Mouse (Mus musculus) hindbrain, embryonic 13.5 days (tissue): ENCODE measurements at regions not wholly inside any gene's neighbourhood (a gene's known extent, or its start where the extent isn't known, plus 50 kb on each side); places are given as distances from the start of the nearest gene placed in this dataset.

Experiments
- ATAC-seq: fragments of 200-750 bp; cut with Nextera tagmentation; 2 replicates; pipeline ENCODE4 v1.8.0; 2017; ENCODE audit warnings: moderate TSS enrichment; ENCODE audit not compliant: low FRiP score
- H3K27ac ChIP-seq: fragments of 300-500 bp; sonication (generic); 2 replicates; pipeline ENCODE4 v1.5.1; 2015; ENCODE audit warnings: inconsistent platforms, mild to moderate bottlenecking, moderate library complexity
- H3K27me3 ChIP-seq: fragments of 300-500 bp; sonication (generic); 2 replicates; pipeline ENCODE4 v1.6.1; 2015; ENCODE audit warnings: mild to moderate bottlenecking, inconsistent platforms
- H3K36me3 ChIP-seq: fragments of 300-500 bp; sonication (generic); 2 replicates; pipeline ENCODE4 v1.6.1; 2015; ENCODE audit warnings: mild to moderate bottlenecking, inconsistent platforms
- H3K4me1 ChIP-seq: fragments of 300-500 bp; sonication (generic); replicated peaks from 2 replicates; pipeline ENCODE4 v1.6.1; 2015; ENCODE audit warnings: inconsistent platforms
- H3K4me2 ChIP-seq: fragments of 300-500 bp; sonication (generic); 2 replicates; pipeline ENCODE4 v1.6.1; 2015; ENCODE audit warnings: inconsistent platforms, mild to moderate bottlenecking, moderate library complexity
- H3K4me3 ChIP-seq: fragments of 300-500 bp; sonication (generic); 2 replicates; pipeline ENCODE4 v1.5.1; 2015; ENCODE audit warnings: mild to moderate bottlenecking, inconsistent platforms
- H3K9ac ChIP-seq: fragments of 300-500 bp; sonication (generic); 2 replicates; pipeline ENCODE4 v1.6.1; 2015; ENCODE audit warnings: mild to moderate bottlenecking, inconsistent platforms
- H3K9me3 ChIP-seq: fragments of 300-500 bp; sonication (generic); 2 replicates; pipeline ENCODE4 v1.6.1; 2016; ENCODE audit warnings: inconsistent platforms
- WGBS: fragments of 180-500 bp; shearing (Covaris S2); methylation state at CpG from one replicate; pipeline ENCODE4 v1.1.7; 2015; 5-methylcytosine and 5-hydroxymethylcytosine counted together

GRCm38 (mm10) chr16:7978466-7978865 lies 446.5 kb downstream of the Tmem114 start:
- no peaks in the 10 kb centered on the region for H3K36me3 ChIP-seq
- H3K4me3 ChIP-seq, result no peak overlapping the region
- no peak overlapping the region for H3K9ac ChIP-seq
- no peaks in the 10 kb centered on the region for H3K27me3 ChIP-seq
- H3K9me3 ChIP-seq, result no peaks in the 10 kb centered on the region
- H3K4me1 ChIP-seq, result peaks cover 11% of the 10 kb centered on the region
- ATAC-seq, result no peak
- 76% methylated on average over 6 of the region's 6 CpGs for WGBS
- H3K4me2 ChIP-seq, result no peak overlapping the region
- no peak overlapping the region for H3K27ac ChIP-seq

DNA sequence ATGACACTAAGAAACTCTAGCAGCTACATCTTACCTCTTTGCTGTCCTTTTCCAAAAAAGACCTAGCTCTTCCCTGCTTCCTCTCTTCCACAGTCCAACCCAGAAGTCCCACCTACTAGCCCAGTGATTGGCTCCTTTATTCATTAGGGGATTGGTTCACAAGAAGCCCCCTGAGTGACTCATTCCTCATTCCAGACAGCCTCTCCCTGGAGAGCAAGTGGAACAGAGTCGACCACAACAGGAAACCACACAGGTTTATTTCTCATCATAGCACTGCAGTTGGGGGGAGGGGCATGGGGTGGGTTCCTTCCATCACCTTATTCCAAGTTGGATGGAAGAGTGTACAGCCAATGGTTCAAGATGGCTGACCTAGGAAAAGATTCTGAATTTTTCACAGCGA lies 473.3 kb downstream of the Tmem114 start:
- Histone ChIP-seq H3K9ac (no peak overlapping the region), H3K27me3 (no peaks in the 10 kb centered on the region), H3K36me3 (no peaks in the 10 kb centered on the region), H3K4me3 (no peak overlapping the region), H3K4me1 (no peaks in the 10 kb centered on the region), H3K27ac (no peak overlapping the region), H3K4me2 (no peak overlapping the region), H3K9me3 (no peaks in the 10 kb centered on the region)
- 78% methylated on average over 2 of the region's 2 CpGs for WGBS
- ATAC-seq, result no peak

DNA sequence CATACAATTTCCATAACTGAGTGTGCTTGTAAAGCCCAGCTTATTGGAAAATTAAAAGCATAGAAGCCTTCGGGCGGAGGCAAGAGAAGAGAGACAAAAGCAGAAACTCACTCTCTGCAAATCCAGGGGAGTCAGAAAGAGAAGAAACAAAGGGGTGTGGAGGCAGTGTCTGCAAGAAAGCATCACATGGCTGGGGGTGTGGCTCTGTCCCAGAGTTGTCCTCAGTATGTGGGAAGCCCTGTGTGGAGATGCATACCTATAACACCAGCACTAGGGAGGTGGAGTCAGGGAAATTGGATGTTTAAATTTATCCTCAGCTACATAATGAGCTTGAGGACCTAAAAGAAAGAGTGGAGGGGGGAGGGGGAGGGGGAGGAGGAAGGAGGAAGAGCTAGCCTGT lies 482.6 kb downstream of the Tmem114 start:
- Histone ChIP-seq H3K27ac (no peak overlapping the region), H3K27me3 (peaks cover 3% of the 10 kb centered on the region; the same call in 1 of the 2 replicates), H3K4me3 (no peak overlapping the region), H3K4me1 (no peaks in the 10 kb centered on the region), H3K9ac (no peak overlapping the region), H3K36me3 (no peaks in the 10 kb centered on the region), H3K4me2 (no peak overlapping the region), H3K9me3 (no peaks in the 10 kb centered on the region)
- no peak for ATAC-seq
- 56% methylated on average over 2 of the region's 2 CpGs for WGBS

- Histone ChIP-seq H3K27ac (no peak overlapping the region), H3K9me3 (no peaks in the 10 kb centered on the region), H3K4me2 (no peak overlapping the region), H3K36me3 (no peaks in the 10 kb centered on the region), H3K9ac (no peak overlapping the region), H3K4me3 (no peak overlapping the region), H3K4me1 (no peaks in the 10 kb centered on the region; the same call in 1 of the 2 replicates), H3K27me3 (peaks cover 10% of the 10 kb centered on the region; the same call in 1 of the 2 replicates)
- WGBS, result 25% methylated on average over 5 of the region's 5 CpGs
- ATAC-seq, result 0 out of 2 replicates have a peak, but pooled peaks have one; percentile 39
Measured at GRCm38 (mm10) chr16:7937167-7937566, 487.8 kb downstream of the Tmem114 start.

GRCm38 (mm10) chr16:7932322-7932721 lies 492.6 kb downstream of the Tmem114 start:
- no peaks in the 10 kb centered on the region for H3K36me3 ChIP-seq
- no peaks in the 10 kb centered on the region for H3K9me3 ChIP-seq
- 59% methylated on average over 4 of the region's 4 CpGs for WGBS
- H3K27me3 ChIP-seq, result 0 out of 2 replicates have a peak, but pooled peaks cover 7% of the 10 kb centered on the region
- H3K9ac ChIP-seq, result no peak overlapping the region
- H3K4me1 ChIP-seq, result no peaks in the 10 kb centered on the region; the same call in 1 of the 2 replicates
- H3K4me3 ChIP-seq, result no peak overlapping the region
- H3K27ac ChIP-seq, result no peak overlapping the region
- ATAC-seq, result no peak
- H3K4me2 ChIP-seq, result no peak overlapping the region

DNA sequence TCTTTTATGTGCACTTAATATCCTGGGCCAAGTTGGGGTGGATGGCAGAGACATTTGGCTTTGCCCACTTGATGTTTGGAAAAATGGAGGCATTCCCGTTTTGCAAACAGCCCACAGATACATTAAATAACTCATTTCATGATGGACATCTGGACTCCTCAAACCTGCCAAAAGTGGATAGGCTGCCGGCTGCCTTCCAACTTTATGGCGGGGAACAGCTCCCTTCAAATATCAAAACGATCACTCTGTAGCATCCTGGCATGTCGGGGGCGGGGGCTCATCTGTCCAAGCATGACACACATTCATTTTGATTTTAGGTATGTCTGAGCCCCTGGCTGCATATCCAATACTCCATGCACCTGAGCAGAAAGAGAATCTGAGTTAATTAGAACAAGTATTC lies 493.3 kb downstream of the Tmem114 start:
- H3K27ac ChIP-seq, result no peak overlapping the region
- no peak overlapping the region for H3K4me2 ChIP-seq
- 0 out of 2 replicates have a peak, but pooled peaks cover 7% of the 10 kb centered on the region for H3K27me3 ChIP-seq
- no peak for ATAC-seq
- no peaks in the 10 kb centered on the region for H3K9me3 ChIP-seq
- H3K4me1 ChIP-seq, result no peaks in the 10 kb centered on the region
- H3K9ac ChIP-seq, result no peak overlapping the region
- H3K4me3 ChIP-seq, result no peak overlapping the region
- no peaks in the 10 kb centered on the region for H3K36me3 ChIP-seq
- 89% methylated on average over 6 of the region's 6 CpGs for WGBS

DNA sequence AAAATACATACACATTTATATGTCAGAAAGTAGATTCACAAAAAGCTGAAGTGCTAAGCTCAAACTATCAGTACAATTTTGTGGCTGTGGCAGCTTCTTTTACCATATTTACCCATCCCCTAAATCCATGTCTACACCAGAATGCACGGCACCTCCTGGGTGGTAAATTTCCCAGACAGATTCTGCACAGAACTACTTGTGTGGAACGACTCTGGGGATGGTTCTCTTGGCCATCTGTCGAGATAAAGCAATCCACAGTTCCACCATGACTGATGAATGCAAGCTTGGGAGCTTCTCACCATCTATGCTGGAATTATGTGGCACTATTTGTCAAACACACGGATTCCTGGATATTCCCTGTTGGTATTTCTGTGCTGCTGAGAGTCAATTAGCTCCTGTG lies 495.8 kb downstream of the Tmem114 start:
- no peaks in the 10 kb centered on the region for H3K4me1 ChIP-seq
- no peaks in the 10 kb centered on the region for H3K9me3 ChIP-seq
- no peak overlapping the region for H3K27ac ChIP-seq
- ATAC-seq, result no peak
- no peak overlapping the region for H3K9ac ChIP-seq
- H3K4me3 ChIP-seq, result no peak overlapping the region
- 0 out of 2 replicates have a peak, but pooled peaks cover 4% of the 10 kb centered on the region for H3K27me3 ChIP-seq
- no peak overlapping the region for H3K4me2 ChIP-seq
- no peaks in the 10 kb centered on the region for H3K36me3 ChIP-seq
- 70% methylated on average over 4 of the region's 4 CpGs for WGBS

DNA sequence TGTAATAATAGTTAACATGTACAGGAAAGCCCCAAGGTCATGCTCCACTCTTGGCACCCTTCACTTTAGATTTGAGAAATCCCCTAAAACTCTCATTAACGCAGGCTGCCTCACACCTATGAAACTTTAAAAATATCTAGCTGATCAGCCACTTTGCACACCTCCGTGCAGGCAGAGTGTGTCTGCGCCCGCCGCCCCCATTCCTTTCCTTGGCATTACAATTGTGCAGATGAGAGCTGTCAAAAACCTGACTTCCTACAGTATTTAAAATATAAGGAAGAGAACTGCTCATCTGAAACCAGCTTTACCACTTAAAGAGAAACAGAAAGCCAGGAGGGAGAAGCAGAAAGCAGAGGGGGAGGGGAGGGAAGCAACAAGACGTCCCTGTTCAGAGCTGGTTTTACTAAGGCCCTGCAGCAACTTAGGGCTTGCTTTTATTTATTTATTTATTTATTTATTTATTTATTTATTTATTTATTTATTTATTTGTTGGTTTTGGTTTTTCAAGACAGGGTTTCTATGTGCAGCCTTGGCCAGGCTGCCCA lies 496.5 kb downstream of the Tmem114 start:
- no peak overlapping the region for H3K4me3 ChIP-seq
- no peak for ATAC-seq

GRCm38 (mm10) chr16:7927756-7928155 lies 497.2 kb downstream of the Tmem114 start:
- H3K9me3 ChIP-seq, result no peaks in the 10 kb centered on the region
- H3K4me1 ChIP-seq, result no peaks in the 10 kb centered on the region
- ATAC-seq, result no peak
- no peaks in the 10 kb centered on the region for H3K27me3 ChIP-seq
- no peak overlapping the region for H3K9ac ChIP-seq
- no peak overlapping the region for H3K4me2 ChIP-seq
- no peak overlapping the region for H3K4me3 ChIP-seq
- no peak overlapping the region for H3K27ac ChIP-seq
- WGBS, result 65% methylated on average over 8 of the region's 8 CpGs
- no peaks in the 10 kb centered on the region for H3K36me3 ChIP-seq

More for the DNA sequence above, 496.5 kb downstream of the Tmem114 start:
- H3K27ac ChIP-seq, result no peak overlapping the region
- H3K9ac ChIP-seq, result no peak overlapping the region
- H3K9me3 ChIP-seq, result no peaks in the 10 kb centered on the region
- WGBS, result 81% methylated on average over 6 of the region's 6 CpGs
- H3K27me3 ChIP-seq, result no peaks in the 10 kb centered on the region
- no peak overlapping the region for H3K4me2 ChIP-seq
- H3K4me1 ChIP-seq, result no peaks in the 10 kb centered on the region
- no peaks in the 10 kb centered on the region for H3K36me3 ChIP-seq

- 86% methylated on average over 2 of the region's 2 CpGs for WGBS
- H3K4me1 ChIP-seq, result no peaks in the 10 kb centered on the region
Measured at GRCm38 (mm10) chr16:7895786-7896185, 529.1 kb downstream of the Tmem114 start.

GRCm38 (mm10) chr16:7892799-7893198 lies 532.1 kb downstream of the Tmem114 start:
- WGBS, result 87% methylated on average over 5 of the region's 5 CpGs
- H3K4me3 ChIP-seq, result no peak overlapping the region
- no peak overlapping the region for H3K27ac ChIP-seq
- H3K4me1 ChIP-seq, result no peaks in the 10 kb centered on the region
- H3K27me3 ChIP-seq, result no peaks in the 10 kb centered on the region
- no peak for ATAC-seq
- H3K9ac ChIP-seq, result no peak overlapping the region
- no peak overlapping the region for H3K4me2 ChIP-seq
- no peaks in the 10 kb centered on the region for H3K36me3 ChIP-seq
- H3K9me3 ChIP-seq, result no peaks in the 10 kb centered on the region

More at GRCm38 (mm10) chr16:7895786-7896185, 529.1 kb downstream of the Tmem114 start:
- H3K9me3 ChIP-seq, result no peaks in the 10 kb centered on the region
- no peak overlapping the region for H3K4me2 ChIP-seq
- no peaks in the 10 kb centered on the region for H3K36me3 ChIP-seq
- H3K27me3 ChIP-seq, result no peaks in the 10 kb centered on the region
- no peak overlapping the region for H3K27ac ChIP-seq
- H3K4me3 ChIP-seq, result no peak overlapping the region
- H3K9ac ChIP-seq, result no peak overlapping the region
- ATAC-seq, result no peak

GRCm38 (mm10) chr16:7863406-7863805 lies 561.5 kb downstream of the Tmem114 start:
- H3K27ac ChIP-seq, result peak overlapping the region; percentile 10; the same call in 1 of the 2 replicates
- 96% methylated on average over 2 of the region's 2 CpGs for WGBS

DNA sequence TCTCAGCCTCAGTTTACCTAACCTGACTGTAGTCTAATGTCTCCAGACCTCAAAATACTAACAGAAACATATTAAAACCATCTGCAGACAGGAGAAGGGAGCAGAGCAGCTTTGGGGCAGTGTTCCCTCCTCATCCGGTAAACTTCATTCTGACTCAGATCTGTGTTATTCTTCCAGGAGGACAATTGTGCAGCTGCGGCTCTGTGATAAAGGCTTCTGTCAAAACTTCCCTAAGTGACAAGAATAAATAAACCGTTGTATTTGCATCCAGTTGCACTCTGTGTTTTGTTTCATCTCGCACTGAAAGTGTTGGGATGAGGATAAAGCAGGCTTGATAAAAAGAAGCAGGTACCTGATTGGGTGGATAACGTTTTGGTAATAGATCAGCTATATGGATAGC lies 585.8 kb downstream of the Tmem114 start:
- H3K36me3 ChIP-seq, result no peaks in the 10 kb centered on the region
- WGBS, result 74% methylated on average over 5 of the region's 5 CpGs

More at GRCm38 (mm10) chr16:7863406-7863805, 561.5 kb downstream of the Tmem114 start:
- no peak overlapping the region for H3K9ac ChIP-seq
- no peak overlapping the region for H3K4me2 ChIP-seq
- no peaks in the 10 kb centered on the region for H3K4me1 ChIP-seq
- no peaks in the 10 kb centered on the region for H3K36me3 ChIP-seq
- no peak overlapping the region for H3K4me3 ChIP-seq
- no peaks in the 10 kb centered on the region for H3K9me3 ChIP-seq
- no peaks in the 10 kb centered on the region for H3K27me3 ChIP-seq
- no peak for ATAC-seq

More for the DNA sequence above, 585.8 kb downstream of the Tmem114 start:
- Histone ChIP-seq H3K4me3 (no peak overlapping the region), H3K27me3 (no peaks in the 10 kb centered on the region), H3K9ac (no peak overlapping the region), H3K4me1 (no peaks in the 10 kb centered on the region), H3K9me3 (no peaks in the 10 kb centered on the region), H3K4me2 (no peak overlapping the region), H3K27ac (no peak overlapping the region)
- no peak for ATAC-seq
